Mouse (Mus musculus) forebrain, embryonic 15.5 days (tissue): ENCODE measurements around the gene 9430097D07Rik. TPM values are rescaled to one million over a fixed set of nuclear protein-coding genes. Genes with fewer than 3 reads are reported as not detected.

Experiments
- polyA plus RNA-seq: library from polyadenylated mRNA; unstranded; fragments of >200 nt; fragmentation: Nextera tagmentation; extraction: Ambion mirVana; gene quantifications from 2 replicates; pipeline ENCODE4 v1.2.1, GENCODE M21; 2015

Gene 9430097D07Rik
- polyA plus RNA-seq, 1 experiment from 2014 or later, result 0.23 TPM

Other genes with a start within 250 kb of the 9430097D07Rik start
- gene Ciz1, start 223.4 kb downstream of the 9430097D07Rik start, polyA plus RNA-seq, result 54.0 and 55.3 TPM in 2 replicates
- gene Dnm1, start 222.3 kb downstream of the 9430097D07Rik start, polyA plus RNA-seq, result 23.7 and 29.1 TPM in 2 replicates
- gene 1110008P14Rik, start 193.7 kb downstream of the 9430097D07Rik start, polyA plus RNA-seq, result 79.5 and 80.9 TPM in 2 replicates
- gene Lcn2, start 187.4 kb downstream of the 9430097D07Rik start, polyA plus RNA-seq, result 0.51 and 0.63 TPM in 2 replicates
- 39.9 and 40.3 TPM in 2 replicates for gene Ptges2, start 179.8 kb downstream of the 9430097D07Rik start, polyA plus RNA-seq
- gene Naif1, start 125.2 kb downstream of the 9430097D07Rik start, polyA plus RNA-seq, result 6.3 and 7.0 TPM in 2 replicates
- gene Slc25a25, start 124.2 kb downstream of the 9430097D07Rik start, polyA plus RNA-seq, result 46.4 and 48.2 TPM in 2 replicates
- 5.7 and 6.1 TPM in 2 replicates for gene Fam102a, start 40.4 kb downstream of the 9430097D07Rik start, polyA plus RNA-seq
- 136 TPM in 2 replicates for gene Dpm2, start 4.8 kb downstream of the 9430097D07Rik start, polyA plus RNA-seq
- 3.5 and 4.2 TPM in 2 replicates for gene Pip5kl1, start 887 bp downstream of the 9430097D07Rik start, polyA plus RNA-seq
- 25.9 and 26.4 TPM in 2 replicates for gene St6galnac4, start 11.4 kb upstream of the 9430097D07Rik start, polyA plus RNA-seq
- gene St6galnac6, start 24.0 kb upstream of the 9430097D07Rik start, polyA plus RNA-seq, result 16.6 and 19.3 TPM in 2 replicates
- 74.1 and 79.6 TPM in 2 replicates for gene Ak1, start 46.1 kb upstream of the 9430097D07Rik start, polyA plus RNA-seq
- 23.4 and 25.1 TPM in 2 replicates for gene Eng, start 70.9 kb upstream of the 9430097D07Rik start, polyA plus RNA-seq
- 19.9 and 21.2 TPM in 2 replicates for gene Fpgs, start 128.5 kb upstream of the 9430097D07Rik start, polyA plus RNA-seq
- 88.0 and 98.2 TPM in 2 replicates for gene Cdk9, start 137.4 kb upstream of the 9430097D07Rik start, polyA plus RNA-seq
- gene Sh2d3c, start 145.4 kb upstream of the 9430097D07Rik start, polyA plus RNA-seq, result 39.5 and 39.7 TPM in 2 replicates
- gene 6330409D20Rik, start 165.3 kb upstream of the 9430097D07Rik start, polyA plus RNA-seq, result 2.4 and 2.7 TPM in 2 replicates
- gene Tor2a, start 181.6 kb upstream of the 9430097D07Rik start, polyA plus RNA-seq, result 63.2 and 66.3 TPM in 2 replicates
- gene Ttc16, start 199.9 kb upstream of the 9430097D07Rik start, polyA plus RNA-seq, result 0.61 and 0.66 TPM in 2 replicates
- gene Ptrh1, start 200.1 kb upstream of the 9430097D07Rik start, polyA plus RNA-seq, result 4.8 and 6.6 TPM in 2 replicates
- 0.61 and 1.0 TPM in 2 replicates for gene Cfap157, start 208.7 kb upstream of the 9430097D07Rik start, polyA plus RNA-seq